Mouse (Mus musculus): ENCODE results near the gene Lmntd1.

GRCm38 (mm10) chr6:145358001-145358400 is 256.1 kb downstream of the Lmntd1 start:
- no peak for TF ChIP-seq MAX (IDR thresholded peaks at IDR 0.05; ENCODE audit: low read depth)
- TF ChIP-seq POLR2A (IDR thresholded peaks at IDR 0.05; ENCODE audit: insufficient read length, low read depth), result no peak
- no peak for TF ChIP-seq MYOG (IDR thresholded peaks at IDR 0.05; ENCODE audit: control insufficient read depth in 1 of 3, insufficient read depth in 1 of 3, insufficient read length in 2 of 3, low read depth in 2 of 3)
- no peak for TF ChIP-seq POLR2AphosphoS2 (IDR thresholded peaks at IDR 0.05; ENCODE audit: insufficient read length, low read depth)
- TF ChIP-seq CEBPB (IDR thresholded peaks at IDR 0.05; ENCODE audit: insufficient read depth, poor library complexity, severe bottlenecking), result no peak
- TF ChIP-seq E2F4 (IDR thresholded peaks at IDR 0.05; ENCODE audit: insufficient read depth), result no peak
- no peak for TF ChIP-seq MYOD1 (IDR thresholded peaks at IDR 0.05; ENCODE audit: control insufficient read depth in 1 of 3, insufficient read length in 2 of 3, low read depth in 2 of 3)
